18 mouse cellular contexts compared by ENCODE assay signal in the genomic region with DNA sequence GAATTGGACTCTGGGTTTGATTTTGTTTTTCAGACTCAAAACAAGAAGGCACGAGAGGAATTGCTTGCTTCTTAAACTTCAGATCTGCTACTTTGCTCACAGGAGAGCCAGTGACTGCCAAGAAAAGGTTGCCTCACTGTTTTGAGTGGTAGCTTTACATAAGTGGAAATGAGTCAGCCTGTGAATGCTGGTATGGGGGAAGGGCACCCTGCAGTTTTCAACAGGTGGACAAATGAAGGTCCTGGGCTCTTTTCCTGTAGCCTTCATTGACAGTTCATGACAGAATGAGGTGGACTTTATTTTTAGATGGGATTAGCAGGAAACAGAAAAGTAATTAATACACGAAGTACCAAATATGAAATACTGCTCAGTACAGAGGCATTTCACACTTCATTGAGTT. TPM values are rescaled to one million over a fixed set of nuclear protein-coding genes. Genes with fewer than 3 reads are reported as not detected.
DNase-seq lines count a peak whose midpoint lies in the region; ATAC-seq lines count a peak whose summit lies in the region.
"Had no signal": no experiment of that assay in that cellular context is flagged by ENCODE, and none has a peak within 500 bp of the region (broad histone marks: within the 10 kb centered on the region; RNA-seq: fewer than 3 reads in every experiment).

No protein-coding gene starts in this region.

- no peak overlapping the region for H3K27ac ChIP-seq in kidney, embryonic 15.5 days
- H3K27ac ChIP-seq: embryonic facial prominence, embryonic 12.5 days; intestine, embryonic 15.5 days; limb, embryonic 12.5 days had no signal

- H3K36me3 ChIP-seq in kidney, embryonic 15.5 days = no peaks in the 10 kb centered on the region
- H3K36me3 ChIP-seq: embryonic facial prominence, embryonic 12.5 days; intestine, embryonic 15.5 days; limb, embryonic 12.5 days had no signal

- peak; percentile 5 for DNase-seq in gastrocnemius, postnatal 25 days
- no peak for DNase-seq in gastrocnemius, postnatal 10 days
- DNase-seq in 3T3-L1 (ENCODE audit: low read depth, low spot score) = peak; percentile 28
- DNase-seq in Muller cell, postnatal 12 days (ENCODE audit: inconsistent ontology term) = peak; percentile 68
- DNase-seq in lung, postnatal 14 days = peak; percentile 44
- DNase-seq in spleen, postnatal 14 days (ENCODE audit: low spot score in 2 of 2) = no peak
- DNase-seq: adrenal gland, adult 2 months; cerebellum, adult 18-20 months; thymus, postnatal 14 days had no signal

- WGBS in kidney, embryonic 15.5 days = 35% methylated on average over 2 of the region's 2 CpGs

- no peak overlapping the region for H3K9ac ChIP-seq in kidney, embryonic 15.5 days
- H3K9ac ChIP-seq: embryonic facial prominence, embryonic 12.5 days; intestine, embryonic 15.5 days; limb, embryonic 12.5 days had no signal

- H3K4me1 ChIP-seq in kidney, embryonic 15.5 days = 0 out of 2 replicates have a peak, but pooled peaks cover 4% of the 10 kb centered on the region
- H3K4me1 ChIP-seq: embryonic facial prominence, embryonic 12.5 days; intestine, embryonic 15.5 days; limb, embryonic 12.5 days had no signal

- no peak for ATAC-seq in kidney, embryonic 15.5 days (replicated peaks; ENCODE audit: low FRiP score)
- ATAC-seq: intestine, embryonic 15.5 days had no signal

- H3K27me3 ChIP-seq in kidney, embryonic 15.5 days = no peaks in the 10 kb centered on the region
- H3K27me3 ChIP-seq: embryonic facial prominence, embryonic 12.5 days; intestine, embryonic 15.5 days; limb, embryonic 12.5 days had no signal

- no peak overlapping the region for H3K4me2 ChIP-seq in kidney, embryonic 15.5 days
- H3K4me2 ChIP-seq: embryonic facial prominence, embryonic 12.5 days; intestine, embryonic 15.5 days; limb, embryonic 12.5 days had no signal

- no peak overlapping the region for H3K4me3 ChIP-seq in kidney, embryonic 15.5 days (replicated peaks)
- H3K4me3 ChIP-seq: embryonic facial prominence, embryonic 12.5 days; intestine, embryonic 15.5 days; limb, embryonic 12.5 days had no signal

- no peaks in the 10 kb centered on the region for H3K9me3 ChIP-seq in kidney, embryonic 15.5 days (replicated peaks)
- H3K9me3 ChIP-seq: embryonic facial prominence, embryonic 12.5 days; intestine, embryonic 15.5 days; limb, embryonic 12.5 days had no signal

RNA-seq across cellular contexts. Expression of a gene that starts 29.6 kb away (rescaled TPM):
- total RNA-seq in gastrocnemius, postnatal 25 days (2021) = not detected
- total RNA-seq in gastrocnemius, postnatal 10 days (2021) = not detected
- polyA plus RNA-seq in kidney, embryonic 15.5 days (2015; fragmentation: Nextera tagmentation; extraction: Ambion mirVana) = not detected in 2 replicates
- total RNA-seq: adrenal gland, adult 2 months; MEL had no signal
- polyA plus RNA-seq: adrenal gland, adult 2 months; embryonic facial prominence, embryonic 12.5 days; heart, embryonic 14.5 days; large intestine, adult 2 months; limb, embryonic 12.5 days; lung, embryonic 16.5 days; spleen, adult 2 months had no signal

Comparison
In these comparisons a context has a peak if more than half of its experiments do, and no peak if none do; other contexts are left out.
1. DNase-seq: peak in gastrocnemius, postnatal 25 days (single experiment), 3T3-L1 (single experiment), Muller cell, postnatal 12 days (single experiment) and lung, postnatal 14 days (single experiment); none in gastrocnemius, postnatal 10 days (single experiment) and spleen, postnatal 14 days (0 of 2).